Mouse (Mus musculus) cerebellum, adult 9-11 months (tissue): ENCODE data around the gene Nisch.
A peak's percentile ranks its signal among the peaks of the same experiment; 100 is the strongest.

Source experiments
- DNase-seq: peaks from one replicate; pipeline ENCODE4 v3.0.0; 2022

Gene Nisch

DNA sequence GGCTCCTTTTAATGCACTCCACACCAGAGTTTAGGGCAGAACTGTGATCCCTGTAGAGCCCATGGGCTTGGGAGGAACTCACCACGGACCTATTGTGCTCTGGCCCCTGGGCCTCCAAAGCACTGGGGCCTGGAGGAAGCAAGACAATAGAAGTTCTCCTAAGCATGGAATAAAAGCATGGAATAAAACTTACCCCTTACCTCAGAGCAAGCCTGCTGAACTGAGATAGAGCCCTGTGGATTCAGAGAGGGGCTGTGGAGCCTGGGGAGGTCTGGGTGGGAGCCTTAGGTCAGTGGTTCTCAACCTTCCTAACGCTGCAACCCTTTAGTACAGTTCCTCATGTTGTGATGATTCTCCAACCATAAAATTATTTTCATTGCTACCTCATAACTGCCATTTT is at the start of gene Nisch:
Nisch (minus strand) TSS at position 101 of the 400 bp plus-strand sequence.
- DNase-seq: no peak

DNA sequence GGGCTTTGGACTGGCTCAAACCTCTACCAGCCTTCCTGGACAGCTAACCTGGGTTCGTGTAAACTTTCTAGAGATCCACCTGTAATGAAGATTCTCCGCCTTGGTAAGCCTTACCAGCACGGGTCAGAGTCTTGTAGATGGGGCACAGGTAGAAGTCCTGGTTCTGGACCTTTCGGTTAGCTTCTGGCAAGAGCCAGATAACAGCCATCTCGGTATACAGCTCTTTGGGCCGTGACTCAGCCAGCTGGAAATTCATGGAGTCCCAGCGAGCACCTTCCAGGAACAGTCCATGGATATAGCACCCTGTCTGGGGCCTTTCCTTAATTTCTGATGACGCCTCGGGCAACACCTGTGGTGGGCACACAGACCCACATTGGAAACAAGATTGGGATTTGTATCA is 44.2 kb upstream of the Nisch start:
- no peak for DNase-seq

DNA sequence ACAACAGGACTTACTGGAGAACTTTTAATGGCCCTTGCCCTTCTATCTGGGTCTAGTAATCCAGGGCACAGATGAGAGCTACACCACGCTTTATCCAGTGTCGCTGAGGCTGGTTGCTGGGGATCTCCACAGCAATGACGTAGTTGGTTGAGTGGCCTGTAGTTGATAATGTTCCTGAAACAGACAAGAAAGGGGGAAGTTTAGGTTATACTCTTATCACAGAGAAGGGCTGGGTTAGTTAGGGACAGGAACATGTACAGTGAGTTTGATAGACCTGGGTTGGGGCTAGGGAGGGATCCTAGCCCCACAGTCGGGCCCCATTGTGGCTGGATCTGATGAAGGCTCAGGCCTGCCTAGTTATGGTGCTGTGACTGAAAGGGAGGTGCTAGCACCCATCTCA is 43.6 kb upstream of the Nisch start:
- DNase-seq: no peak

DNA sequence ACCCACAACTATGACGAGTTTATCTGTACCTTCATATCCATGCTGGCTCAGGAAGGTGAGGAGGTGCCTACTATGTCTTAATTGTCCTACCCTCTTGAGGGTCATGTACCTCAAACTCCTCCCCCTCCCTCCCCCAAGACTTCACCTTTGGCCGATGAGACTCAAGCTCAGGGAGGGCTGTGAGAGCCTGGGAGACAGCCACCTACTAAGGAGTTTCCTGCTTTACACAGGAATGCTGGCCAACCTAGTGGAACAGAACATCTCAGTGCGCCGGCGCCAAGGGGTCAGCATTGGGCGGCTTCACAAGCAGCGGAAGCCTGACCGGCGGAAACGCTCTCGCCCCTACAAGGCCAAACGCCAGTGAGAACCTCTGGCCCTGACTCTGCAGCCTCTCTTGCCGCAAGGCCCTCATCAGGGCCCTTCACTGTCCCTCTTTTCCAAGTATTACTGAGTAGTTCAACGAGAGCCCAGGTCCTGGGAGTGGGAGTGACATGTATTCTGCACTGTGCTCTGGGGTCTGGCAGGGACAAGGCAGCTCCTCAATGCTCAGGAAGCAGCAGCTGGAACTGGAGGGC is 41.8 kb upstream of the Nisch start:
- no peak for DNase-seq

DNA sequence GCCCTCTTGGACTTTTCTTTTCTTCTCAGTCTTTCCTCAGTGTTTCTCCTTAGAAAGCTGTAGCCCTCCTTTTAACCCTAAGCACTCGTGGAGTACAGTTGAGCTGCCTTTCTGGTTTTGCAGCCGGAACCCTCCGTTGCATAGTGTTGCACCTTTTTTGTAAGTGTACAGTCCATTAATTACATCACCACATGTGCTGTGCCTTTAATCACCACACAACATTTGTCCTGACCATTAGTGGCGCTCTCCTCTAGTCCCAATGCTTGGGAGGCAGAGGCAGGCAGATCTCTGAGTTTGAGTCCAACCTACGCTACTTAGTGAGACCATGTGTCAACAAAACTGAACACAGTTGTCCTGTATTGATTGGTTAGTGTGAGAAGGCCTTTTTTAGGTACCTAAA is 35.3 kb upstream of the Nisch start:
- peak; percentile 31 for DNase-seq

DNA sequence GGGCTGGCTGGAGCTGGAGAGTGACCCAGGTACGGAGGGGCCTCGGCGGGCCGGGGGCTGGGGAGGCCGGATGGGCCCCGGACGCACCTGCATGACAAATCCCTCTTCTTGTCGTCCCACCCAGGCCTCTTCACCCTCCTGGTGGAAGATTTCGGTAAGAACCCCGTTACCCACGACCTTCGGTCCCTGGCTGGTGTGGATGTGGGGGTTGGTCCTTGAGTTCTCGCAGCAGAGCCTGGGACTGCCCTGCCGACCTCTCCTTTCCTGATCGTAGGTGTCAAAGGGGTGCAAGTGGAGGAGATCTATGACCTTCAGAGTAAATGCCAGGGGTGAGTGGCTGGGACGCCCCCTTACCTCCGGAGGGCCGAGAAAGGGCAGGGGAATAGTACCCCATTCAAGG is 34.9 kb upstream of the Nisch start:
- no peak for DNase-seq

DNA sequence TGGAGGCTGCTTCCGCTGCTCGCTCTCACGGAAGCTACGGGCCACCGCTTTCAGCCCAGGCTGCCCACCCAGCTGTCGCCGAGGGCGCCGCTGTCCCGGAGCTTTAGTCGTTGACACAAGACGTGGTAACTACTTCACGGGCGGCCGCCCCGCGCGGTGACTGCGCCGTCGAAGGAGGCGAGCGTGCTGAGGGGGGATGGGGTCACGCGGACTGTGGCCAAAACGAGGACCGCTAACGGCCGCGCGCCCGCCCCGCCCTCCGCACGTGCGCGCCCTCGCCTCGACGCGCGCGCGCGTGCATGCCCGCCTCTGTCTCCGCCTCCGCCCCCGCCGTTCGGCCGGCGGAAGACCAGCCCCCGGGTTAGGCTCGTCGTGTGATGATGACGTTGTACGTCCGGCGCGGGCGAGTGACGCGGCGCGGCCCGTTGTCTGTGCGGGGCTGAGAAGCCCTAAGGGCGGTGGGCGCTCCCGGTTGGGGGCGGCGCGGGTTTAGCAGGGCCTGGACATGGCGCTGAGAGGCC is 34.4 kb upstream of the Nisch start, which contains the start of the genes Phf7 and Bap1:
Phf7 (minus strand) TSS at position 234 of the 521 bp plus-strand sequence.
Bap1 (plus strand) TSS at position 367 of the 521 bp plus-strand sequence.
- peak; percentile 94 for DNase-seq

DNA sequence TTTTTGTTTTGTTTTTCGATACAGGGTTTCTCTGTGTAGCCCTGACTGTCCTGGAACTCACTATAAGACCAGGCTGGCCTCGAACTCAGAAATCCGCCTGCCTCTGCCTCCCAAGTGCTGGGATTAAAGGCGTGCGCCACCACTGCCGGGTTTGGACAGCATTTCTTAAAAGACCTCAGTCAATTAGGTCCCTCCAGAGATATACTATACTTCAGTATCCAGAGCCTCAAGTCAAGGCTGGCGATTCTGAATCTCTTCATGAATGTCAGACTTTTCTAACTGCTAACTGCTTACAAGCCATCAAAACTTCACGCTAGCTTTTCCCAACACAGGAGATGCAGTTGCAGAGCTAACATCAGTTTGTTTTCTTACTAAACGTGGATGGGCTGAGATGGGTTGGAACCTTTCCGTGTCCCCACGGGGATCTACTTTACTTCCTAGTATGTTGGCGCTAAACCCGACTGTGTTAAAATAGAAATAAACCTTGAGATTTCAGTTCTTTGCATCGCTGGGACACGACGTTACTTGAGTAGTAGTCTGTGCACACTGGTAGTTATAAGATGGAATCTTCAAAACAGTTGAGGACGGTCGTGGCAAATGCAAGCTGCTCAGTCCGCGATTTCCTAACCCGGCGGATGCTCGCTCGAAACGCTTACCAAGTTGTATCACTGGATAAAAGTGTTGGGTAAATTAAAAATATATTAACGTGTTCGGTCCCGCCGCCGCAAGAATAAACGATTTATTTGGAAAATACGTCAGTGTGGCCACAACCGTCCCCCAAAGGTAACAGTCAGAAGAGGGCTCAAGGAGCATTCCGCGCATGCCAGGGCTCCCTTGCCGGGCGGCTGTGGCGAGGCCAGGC is 33.7 kb upstream of the Nisch start:
- no peak for DNase-seq

DNA sequence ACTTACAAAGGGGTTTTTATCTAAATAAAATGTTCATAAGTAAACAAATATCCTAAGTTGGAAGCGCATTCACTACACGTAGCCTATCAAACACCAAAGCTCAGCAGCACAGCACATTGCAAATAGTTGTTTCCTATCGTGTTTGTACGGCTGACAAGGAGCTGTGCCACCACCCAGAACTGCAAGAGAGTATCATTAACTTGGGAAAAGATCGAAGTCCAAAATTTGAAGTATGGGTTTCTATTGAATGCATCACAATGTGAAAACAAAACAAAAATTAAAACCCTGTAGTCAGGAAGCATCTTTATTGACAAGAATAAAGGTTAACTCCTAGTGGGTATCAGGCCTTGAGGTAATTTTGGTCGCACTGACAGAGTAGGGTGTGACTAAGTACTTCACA is 31.6 kb upstream of the Nisch start:
- no peak for DNase-seq

DNA sequence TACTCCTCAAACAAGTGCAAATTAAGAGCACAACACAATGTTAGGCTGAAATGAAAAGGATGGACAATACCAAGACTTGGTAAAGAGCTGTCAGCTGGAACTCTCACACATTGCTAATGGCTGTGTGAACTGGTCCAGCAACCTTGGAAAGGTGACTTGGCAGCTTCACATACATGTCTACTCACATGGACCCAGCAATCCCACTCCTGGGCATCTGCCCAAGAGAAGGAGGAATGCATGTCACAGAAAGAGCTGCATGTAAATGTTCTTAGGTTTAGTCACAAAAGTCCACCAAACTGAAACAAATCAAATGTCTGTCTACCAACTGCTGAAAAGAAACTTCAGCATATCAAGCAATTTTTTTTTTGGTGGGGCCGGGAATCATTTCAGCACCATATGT is 29.2 kb upstream of the Nisch start:
- no peak for DNase-seq

DNA sequence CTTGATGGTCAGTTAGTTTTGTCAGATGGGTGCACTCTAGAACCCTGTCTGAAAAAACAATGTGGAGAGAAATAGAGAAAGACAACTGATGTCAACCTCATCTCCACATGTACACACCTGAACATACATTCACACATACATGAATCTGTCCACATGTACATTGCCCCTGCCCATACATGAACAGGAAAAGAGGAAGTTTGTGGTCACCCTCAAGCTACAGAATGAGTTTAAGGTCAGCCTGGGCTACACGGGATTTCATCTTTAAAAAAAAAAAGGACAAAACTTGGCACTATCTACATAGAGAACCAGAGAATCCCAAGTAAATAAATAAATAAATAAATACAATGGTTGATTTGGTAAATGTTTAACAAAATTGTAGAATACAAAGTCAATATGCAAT is 28.0 kb upstream of the Nisch start:
- no peak for DNase-seq

DNA sequence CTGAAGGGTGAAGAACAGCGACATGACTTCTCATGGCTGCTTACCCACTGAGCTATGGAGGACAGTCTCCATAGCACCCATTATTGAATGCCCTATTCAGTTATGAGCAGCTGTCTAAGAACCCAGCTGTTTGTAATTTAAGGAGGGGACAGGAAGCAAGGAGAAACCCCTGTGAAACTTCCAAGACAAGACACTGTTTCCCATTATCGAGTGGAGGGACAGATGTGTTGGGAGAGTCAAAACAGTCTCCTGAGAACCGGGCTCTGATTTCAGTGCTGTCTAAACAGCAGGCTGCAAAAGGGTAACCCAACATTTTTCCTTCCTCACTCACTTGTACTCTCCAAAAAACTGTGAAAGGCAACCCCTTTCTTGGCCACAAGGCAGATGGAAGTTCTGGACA is 23.8 kb upstream of the Nisch start:
- no peak for DNase-seq

DNA sequence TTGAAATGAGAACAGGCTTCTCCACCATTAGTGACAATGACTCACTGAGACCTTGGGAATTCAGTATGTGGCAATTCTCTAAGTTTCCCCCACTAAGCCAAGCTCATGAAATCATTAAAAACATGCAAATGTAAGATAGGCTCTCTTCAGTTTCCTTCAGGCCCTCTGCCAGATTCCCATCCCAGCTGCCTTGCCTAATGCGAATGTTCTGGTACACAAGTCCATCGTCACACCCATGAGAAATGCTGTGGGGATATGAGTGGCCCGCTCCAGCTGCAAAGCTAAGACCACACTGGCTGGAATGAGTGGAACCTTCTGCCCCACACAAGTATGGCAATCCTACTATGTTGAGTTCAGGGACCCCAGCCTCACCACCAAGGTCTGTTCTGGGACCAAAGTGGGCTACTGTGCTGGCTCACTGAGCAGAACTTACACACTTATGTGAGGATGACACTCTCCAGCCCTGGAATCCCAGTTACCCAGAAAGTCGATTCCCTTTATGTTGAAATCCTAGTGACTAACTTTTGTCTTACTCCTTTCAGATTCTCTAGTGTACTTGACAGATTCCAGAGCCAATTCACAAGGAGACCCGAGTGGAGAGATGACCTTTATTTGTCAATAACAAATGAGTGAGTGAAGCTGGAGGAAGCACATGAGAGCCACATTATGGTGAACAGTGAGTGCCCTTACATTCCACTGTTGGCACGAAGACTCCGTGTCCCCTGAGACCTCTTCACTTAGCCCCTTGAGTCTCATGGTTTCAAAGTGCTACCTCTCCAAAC is 20.5 kb upstream of the Nisch start:
- DNase-seq: no peak

DNA sequence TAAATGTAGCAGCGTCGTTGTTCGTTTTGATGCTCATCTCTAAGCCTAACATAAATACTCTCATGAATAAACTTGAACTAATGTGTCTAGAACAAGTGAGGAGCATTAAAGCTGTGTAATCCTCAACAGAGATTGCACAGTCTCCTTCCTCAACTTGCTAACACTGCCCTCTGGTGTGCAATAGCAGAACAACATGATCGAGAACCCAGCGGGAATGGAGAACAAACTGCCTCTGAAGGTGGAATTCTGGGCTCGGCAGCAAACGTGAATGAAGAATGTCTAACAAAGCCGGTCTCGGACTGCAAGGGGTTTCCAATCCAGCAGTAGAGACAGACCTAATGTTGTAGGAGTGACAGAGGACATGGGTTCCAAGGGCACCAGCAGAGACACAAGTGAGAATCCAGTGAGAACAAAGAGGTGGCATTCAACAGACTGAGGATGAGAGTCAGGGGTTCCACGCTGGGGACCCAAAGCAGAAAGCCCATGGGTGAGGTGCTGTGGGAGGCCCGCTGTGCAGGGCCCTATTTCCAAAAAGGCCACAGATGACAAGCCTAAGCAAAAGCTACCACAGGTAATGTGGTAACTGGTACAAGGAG is 17.3 kb upstream of the Nisch start:
- peak; percentile 76 for DNase-seq

DNA sequence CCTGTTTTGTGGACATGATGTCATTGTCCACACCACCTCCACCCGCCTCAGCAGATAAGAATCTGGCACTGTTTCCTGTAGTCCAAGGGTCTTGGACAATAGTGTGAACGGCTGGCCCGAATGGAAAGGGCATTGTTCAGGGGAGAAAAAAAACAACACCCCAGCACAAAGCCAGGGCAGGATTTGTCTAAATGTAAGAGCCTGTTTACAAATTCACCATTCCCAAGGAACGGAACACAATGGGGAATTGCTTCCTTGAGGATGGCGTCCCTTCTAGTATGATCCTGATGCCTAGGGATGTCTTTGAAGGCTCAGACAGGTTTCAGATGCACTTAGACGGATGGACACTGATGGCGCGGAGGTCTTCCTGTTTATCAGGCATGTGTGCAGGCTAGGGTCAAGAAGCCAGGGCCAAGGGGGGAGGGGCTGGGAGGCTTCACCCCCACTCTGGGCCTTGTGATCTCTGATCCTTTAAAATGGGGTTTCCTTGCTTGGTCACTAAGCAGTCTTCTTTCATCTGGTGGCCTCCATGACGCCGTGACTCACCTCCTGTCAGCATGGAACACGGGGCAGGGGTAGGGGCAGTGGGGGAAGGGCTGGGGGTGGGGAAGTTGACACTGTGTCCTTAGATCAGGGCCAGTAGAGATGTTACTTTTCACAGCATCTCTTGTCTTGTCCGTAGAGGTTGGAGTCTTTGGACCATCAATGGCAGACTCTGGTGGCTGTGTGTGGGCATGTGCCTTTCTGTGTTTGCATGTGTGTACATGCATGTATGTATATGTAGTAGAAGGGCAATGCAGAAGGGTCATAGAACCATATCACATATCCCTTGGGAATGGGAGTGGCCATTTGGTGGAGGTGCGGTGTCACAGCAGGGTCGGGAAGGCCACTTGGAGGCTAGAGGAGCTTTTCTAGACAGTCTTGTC is 16.6 kb upstream of the Nisch start:
- DNase-seq: no peak

DNA sequence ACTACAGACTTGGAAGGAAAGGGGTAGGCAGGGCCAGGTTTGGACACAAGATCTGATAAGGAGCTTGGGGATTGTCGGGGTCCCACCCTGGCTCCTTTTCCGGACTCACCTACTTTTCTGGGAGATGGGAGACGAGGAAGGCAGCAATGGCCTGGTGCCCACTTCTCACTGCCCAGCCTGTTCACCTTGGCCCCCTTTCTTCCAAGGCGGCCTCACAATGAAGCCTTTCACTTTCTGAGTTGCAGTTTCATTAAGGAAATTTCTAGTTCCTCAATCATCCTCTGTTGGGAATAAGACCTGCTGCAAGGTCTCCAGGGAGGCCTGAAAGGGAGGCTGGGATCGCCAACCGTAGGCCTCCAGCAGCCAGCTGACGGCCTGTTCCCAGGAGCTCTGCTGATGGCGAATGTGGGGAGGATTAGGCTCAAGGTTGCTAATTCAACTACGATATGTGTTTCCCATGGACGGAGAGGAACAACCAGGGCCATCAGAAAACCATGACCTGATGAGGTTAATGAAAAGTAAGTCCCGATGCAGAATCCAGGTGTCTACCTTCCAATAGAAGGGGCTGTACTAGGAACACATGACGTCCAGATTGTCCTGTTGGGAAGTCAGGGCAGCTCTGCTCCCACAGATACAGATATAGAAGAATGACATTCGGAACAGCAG is 15.8 kb upstream of the Nisch start:
- no peak for DNase-seq

DNA sequence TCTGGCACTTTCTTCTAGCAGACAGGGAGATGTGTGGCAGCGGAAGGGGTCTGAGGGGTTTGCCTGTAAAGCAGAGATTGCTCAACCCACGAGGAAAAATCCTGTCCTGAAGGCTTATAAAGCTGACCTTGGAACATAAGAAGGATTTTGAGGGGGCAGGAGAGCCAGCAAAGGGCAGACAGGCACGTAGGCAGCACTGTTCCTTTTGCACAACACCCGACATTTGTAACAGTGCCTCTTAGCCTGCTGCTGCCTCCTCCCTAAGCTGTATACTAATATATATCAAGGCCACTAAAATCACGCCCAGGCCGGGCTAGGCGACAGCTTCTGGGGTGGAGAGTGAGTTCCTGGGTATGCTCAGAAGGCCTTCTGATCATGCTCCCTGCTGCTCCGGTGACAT is 13.7 kb upstream of the Nisch start:
- DNase-seq: no peak

DNA sequence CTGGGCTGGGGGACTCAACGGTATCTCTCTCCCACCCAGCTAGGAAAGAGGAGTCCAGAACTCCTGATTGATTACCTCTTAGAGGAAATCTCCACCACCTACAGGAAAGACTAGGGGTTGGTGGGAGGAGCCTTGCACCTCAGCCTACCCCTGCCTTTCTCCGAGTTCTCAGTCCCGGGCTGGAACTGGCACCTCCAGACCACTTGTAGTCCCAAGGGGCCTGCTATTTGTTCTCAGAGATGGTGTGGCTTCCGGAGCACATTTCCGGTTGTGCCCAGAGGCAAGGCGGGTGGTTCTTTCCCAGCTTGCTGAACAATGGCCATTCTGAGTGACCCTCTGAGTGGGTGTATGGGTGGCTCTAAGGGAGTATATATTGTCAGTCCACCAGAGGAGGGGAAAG is 11.5 kb upstream of the Nisch start:
- no peak for DNase-seq

DNA sequence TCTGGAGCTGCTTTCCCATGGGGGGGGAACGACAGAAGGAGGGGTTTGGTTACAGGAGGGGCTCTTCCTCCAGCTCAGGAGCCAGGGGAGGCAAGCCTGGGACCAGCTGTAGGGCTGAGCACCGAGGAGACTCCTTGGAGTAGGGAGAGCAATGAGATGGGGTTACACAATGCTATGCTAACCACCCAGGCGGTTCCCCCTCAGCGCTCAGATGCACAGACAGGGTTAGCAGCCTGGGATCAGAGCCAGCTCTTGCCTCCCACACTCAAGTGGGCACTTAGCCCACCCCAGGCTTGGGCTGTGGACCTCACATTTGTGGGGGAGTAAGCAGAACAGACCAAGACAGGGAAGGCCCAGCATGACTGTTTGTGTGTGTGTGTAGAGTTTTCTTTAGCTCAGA is 10.2 kb upstream of the Nisch start:
- DNase-seq: no peak

DNA sequence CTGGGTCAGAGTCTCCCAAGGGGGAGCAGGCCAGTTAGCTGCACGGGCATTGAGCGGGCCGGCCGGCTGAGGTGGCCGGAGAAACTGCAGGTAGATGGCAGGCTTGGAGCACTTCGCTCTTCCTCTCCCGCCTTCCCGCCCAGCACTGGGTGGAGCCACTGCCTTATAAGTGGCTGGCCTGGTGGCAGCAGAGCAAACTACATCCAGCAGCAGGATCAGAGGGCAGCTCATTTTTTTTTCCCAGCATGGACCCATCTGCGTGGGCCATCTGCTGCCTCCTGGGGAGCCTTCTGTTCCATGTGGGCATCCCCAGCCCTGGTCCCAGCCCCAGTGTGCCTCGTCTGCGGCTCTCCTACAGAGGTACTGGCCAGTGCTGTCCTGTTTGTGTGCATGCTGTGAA is 920 bp upstream of the Nisch start, which contains the start of gene Sema3g:
Sema3g (plus strand) TSS at position 195 of the 400 bp plus-strand sequence.
- DNase-seq: peak; percentile 89
